Mouse (Mus musculus): ENCODE measurements around the gene Tspan4. TPM values are rescaled to one million over a fixed set of nuclear protein-coding genes. Genes with fewer than 3 reads are reported as not detected.

Gene Tspan4
- polyA plus RNA-seq, 1 experiment from 2014 or later, result 76.7 TPM

DNA sequence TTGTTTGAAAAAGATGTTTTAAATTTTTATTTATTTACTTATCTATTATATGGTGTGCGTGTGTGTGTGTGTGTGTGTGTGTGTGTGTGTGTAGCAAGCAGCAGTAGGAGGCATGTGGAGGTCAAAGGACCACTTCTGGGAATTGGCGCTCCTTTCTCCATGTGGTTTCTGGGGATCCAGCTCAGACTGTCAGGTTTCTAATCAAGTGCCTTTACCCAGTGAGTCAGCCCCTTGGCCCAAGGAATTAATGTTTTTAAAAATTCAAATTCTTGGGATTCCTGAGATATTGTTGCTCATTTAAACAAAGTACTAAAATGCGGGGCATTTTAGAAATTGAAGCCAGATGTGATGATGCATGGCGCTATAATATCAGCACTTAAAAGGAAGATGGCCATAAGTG lies 66.6 kb downstream of the Tspan4 start:
- 73% methylated on average over 4 of the region's 4 CpGs for WGBS

GRCm38 (mm10) chr7:141542588-141542987 lies 67.5 kb downstream of the Tspan4 start:
- ATAC-seq (ENCODE audit: insufficient number of reproducible peaks, insufficient read depth, low FRiP score, low read depth), result no peak
- Histone ChIP-seq H3K27me3 (ENCODE audit: control insufficient read depth, insufficient read depth, low read length) (no peaks in the 10 kb centered on the region), H3K9ac (replicated peaks; ENCODE audit: low read depth, low read length) (no peak overlapping the region), H3K4me3 (ENCODE audit: low read depth, low read length) (no peak overlapping the region), H3K36me3 (ENCODE audit: control insufficient read depth, insufficient read depth, low read length) (no peaks in the 10 kb centered on the region), H3K4me1 (ENCODE audit: control insufficient read depth, insufficient read depth, low read length) (peaks cover 11% of the 10 kb centered on the region), H3K4me2 (replicated peaks; ENCODE audit: low read depth, low read length) (no peak overlapping the region), H3K9me3 (ENCODE audit: control insufficient read depth, low read depth, low read length) (no peaks in the 10 kb centered on the region), H3K27ac (ENCODE audit: low read length) (no peak overlapping the region)
- WGBS, result 81% methylated on average over 2 of the region's 2 CpGs

More for the DNA sequence above, 66.6 kb downstream of the Tspan4 start:
- Histone ChIP-seq H3K36me3 (ENCODE audit: control insufficient read depth, insufficient read depth, low read length) (no peaks in the 10 kb centered on the region), H3K27me3 (ENCODE audit: control insufficient read depth, insufficient read depth, low read length) (no peaks in the 10 kb centered on the region), H3K4me3 (ENCODE audit: low read depth, low read length) (no peak overlapping the region), H3K9ac (replicated peaks; ENCODE audit: low read depth, low read length) (no peak overlapping the region), H3K9me3 (ENCODE audit: control insufficient read depth, low read depth, low read length) (no peaks in the 10 kb centered on the region), H3K27ac (ENCODE audit: low read length) (no peak overlapping the region), H3K4me2 (replicated peaks; ENCODE audit: low read depth, low read length) (no peak overlapping the region), H3K4me1 (ENCODE audit: control insufficient read depth, insufficient read depth, low read length) (peaks cover 11% of the 10 kb centered on the region)
- no peak for ATAC-seq (ENCODE audit: insufficient number of reproducible peaks, insufficient read depth, low FRiP score, low read depth)

Other genes with a start within 250 kb of the Tspan4 start
- gene Phrf1, start 246.5 kb upstream of the Tspan4 start, polyA plus RNA-seq (2014; fragmentation: Nextera tagmentation; extraction: Ambion mirVana), result 69.0 and 72.1 TPM in 2 replicates
- 1.4 and 1.6 TPM in 2 replicates for gene Irf7, start 208.8 kb upstream of the Tspan4 start, polyA plus RNA-seq (2014; fragmentation: Nextera tagmentation; extraction: Ambion mirVana)
- gene Cdhr5, start 198.5 kb upstream of the Tspan4 start, polyA plus RNA-seq (2014; fragmentation: Nextera tagmentation; extraction: Ambion mirVana), result 1.6 and 1.7 TPM in 2 replicates
- 9.1 and 10.5 TPM in 2 replicates for gene Sct, start 196.1 kb upstream of the Tspan4 start, polyA plus RNA-seq (2014; fragmentation: Nextera tagmentation; extraction: Ambion mirVana)
- 0.20 and 0.35 TPM in 2 replicates for gene Drd4, start 183.2 kb upstream of the Tspan4 start, polyA plus RNA-seq (2014; fragmentation: Nextera tagmentation; extraction: Ambion mirVana)
- gene Deaf1, start 147.6 kb upstream of the Tspan4 start, polyA plus RNA-seq (2014; fragmentation: Nextera tagmentation; extraction: Ambion mirVana), result 80.2 and 82.9 TPM in 2 replicates
- gene Tmem80, start 147.5 kb upstream of the Tspan4 start, polyA plus RNA-seq (2014; fragmentation: Nextera tagmentation; extraction: Ambion mirVana), result 30.8 and 32.4 TPM in 2 replicates
- 28.1 and 30.6 TPM in 2 replicates for gene Eps8l2, start 136.4 kb upstream of the Tspan4 start, polyA plus RNA-seq (2014; fragmentation: Nextera tagmentation; extraction: Ambion mirVana)
- gene Taldo1, start 83.0 kb upstream of the Tspan4 start, polyA plus RNA-seq (2014; fragmentation: Nextera tagmentation; extraction: Ambion mirVana), result 252 and 262 TPM in 2 replicates
- 57.8 and 61.4 TPM in 2 replicates for gene Gatd1, start 61.1 kb upstream of the Tspan4 start, polyA plus RNA-seq (2014; fragmentation: Nextera tagmentation; extraction: Ambion mirVana)
- gene Cend1, start 45.7 kb upstream of the Tspan4 start, polyA plus RNA-seq (2014; fragmentation: Nextera tagmentation; extraction: Ambion mirVana), result 1.8 and 1.9 TPM in 2 replicates
- gene Slc25a22, start 37.3 kb upstream of the Tspan4 start, polyA plus RNA-seq (2014; fragmentation: Nextera tagmentation; extraction: Ambion mirVana), result 31.5 and 34.0 TPM in 2 replicates
- gene Pidd1, start 31.2 kb upstream of the Tspan4 start, polyA plus RNA-seq (2014; fragmentation: Nextera tagmentation; extraction: Ambion mirVana), result 8.5 and 10.1 TPM in 2 replicates
- gene Rplp2, start 27.9 kb upstream of the Tspan4 start, polyA plus RNA-seq (2014; fragmentation: Nextera tagmentation; extraction: Ambion mirVana), result 1,504 and 1,535 TPM in 2 replicates
- 21.7 and 26.0 TPM in 2 replicates for gene Pnpla2, start 20.0 kb upstream of the Tspan4 start, polyA plus RNA-seq (2014; fragmentation: Nextera tagmentation; extraction: Ambion mirVana)
- gene Cracr2b, start 14.1 kb upstream of the Tspan4 start, polyA plus RNA-seq (2014; fragmentation: Nextera tagmentation; extraction: Ambion mirVana), result 15.5 and 20.2 TPM in 2 replicates
- 87.0 and 94.0 TPM in 2 replicates for gene Cd151, start 7.8 kb upstream of the Tspan4 start, polyA plus RNA-seq (2014; fragmentation: Nextera tagmentation; extraction: Ambion mirVana)
- 65.1 and 72.3 TPM in 2 replicates for gene Polr2l, start 108 bp upstream of the Tspan4 start, polyA plus RNA-seq (2014; fragmentation: Nextera tagmentation; extraction: Ambion mirVana)
- 37.4 and 38.3 TPM in 2 replicates for gene Chid1, start 64.6 kb downstream of the Tspan4 start, polyA plus RNA-seq (2014; fragmentation: Nextera tagmentation; extraction: Ambion mirVana)
- gene Ap2a2, start 86.9 kb downstream of the Tspan4 start, polyA plus RNA-seq (2014; fragmentation: Nextera tagmentation; extraction: Ambion mirVana), result 70.4 and 71.8 TPM in 2 replicates
- gene Muc6, start 180.1 kb downstream of the Tspan4 start, polyA plus RNA-seq (2014; fragmentation: Nextera tagmentation; extraction: Ambion mirVana), result 1.2 and 1.6 TPM in 2 replicates
- 0.45 and 0.57 TPM in 2 replicates for gene Muc2, start 215.1 kb downstream of the Tspan4 start, polyA plus RNA-seq (2014; fragmentation: Nextera tagmentation; extraction: Ambion mirVana)